Mouse (Mus musculus): ENCODE measurements around the gene Dock1. TPM values are rescaled to one million over a fixed set of nuclear protein-coding genes. Genes with fewer than 3 reads are reported as not detected.

Dock1 gene
- total and polyA plus RNA-seq, 2 experiments from 2014 or later: 8.0 to 15.2 TPM

DNA sequence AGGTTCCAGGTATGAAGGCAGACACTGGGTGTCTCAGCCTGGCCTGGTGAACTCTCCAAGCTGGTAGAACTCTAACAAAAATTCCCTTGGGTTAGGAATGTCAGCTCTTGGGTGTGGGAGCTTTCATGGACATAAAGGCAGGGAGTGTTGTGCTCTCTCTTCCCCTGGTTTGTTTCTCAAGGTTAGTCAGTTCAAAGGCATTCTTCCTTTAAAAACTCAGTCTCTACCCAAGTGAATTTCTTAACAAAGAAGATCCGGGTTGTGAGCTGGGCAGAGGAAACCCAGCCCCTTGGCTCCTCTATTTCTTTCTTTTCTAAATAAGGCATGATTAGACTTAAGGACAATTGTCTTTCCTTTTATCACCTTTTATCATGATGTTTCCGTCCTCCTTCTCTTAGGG, 261.4 kb downstream of the Dock1 start:
- H3K4me3 ChIP-seq (ENCODE audit: low read length): no peak overlapping the region
- H3K4me2 ChIP-seq (ENCODE audit: low read depth, low read length): no peak overlapping the region
- no peaks in the 10 kb centered on the region for H3K27me3 ChIP-seq (ENCODE audit: insufficient read depth, low read length)
- H3K4me1 ChIP-seq (ENCODE audit: insufficient read depth, low read length): no peaks in the 10 kb centered on the region
- H3K9ac ChIP-seq (replicated peaks; ENCODE audit: low read length): no peak overlapping the region
- 83% methylated on average over 2 of the region's 2 CpGs for WGBS
- DNase-seq (ENCODE audit: low spot score) (no peak), ATAC-seq (no peak)
- no peak overlapping the region for H3K27ac ChIP-seq
- H3K9me3 ChIP-seq (ENCODE audit: low read length): no peaks in the 10 kb centered on the region
- TF ChIP-seq CTCF (IDR thresholded peaks at IDR 0.05; ENCODE audit: low read depth): no peak
- no peaks in the 10 kb centered on the region for H3K36me3 ChIP-seq (ENCODE audit: insufficient read depth, low read length)

DNA sequence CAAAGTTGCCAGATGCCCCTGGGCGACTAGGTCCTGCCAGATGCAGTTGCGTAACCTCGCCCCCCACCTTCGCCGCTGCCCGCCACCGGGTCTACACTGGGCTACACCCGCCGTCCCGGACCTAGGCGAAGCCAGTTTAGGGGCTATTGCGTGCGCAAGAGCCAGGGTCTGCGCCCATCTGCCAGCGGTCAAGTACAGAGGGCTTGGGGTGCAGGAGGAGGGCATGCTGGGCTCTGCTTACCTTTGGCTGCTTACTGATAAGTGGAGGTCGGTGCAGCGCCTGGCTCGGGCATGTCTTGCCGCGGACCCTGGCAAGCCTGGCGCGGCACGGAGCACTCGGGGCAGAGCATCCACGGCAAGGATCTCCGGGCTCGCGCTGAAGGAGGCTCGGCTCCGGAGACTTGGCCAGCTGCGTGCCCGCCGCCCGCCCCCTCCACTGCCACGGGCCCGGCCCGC, 267.0 kb downstream of the Dock1 start:
- Histone ChIP-seq H3K4me3 (ENCODE audit: low read length) (peak overlapping the region; percentile 69), H3K27me3 (ENCODE audit: insufficient read depth, low read length) (no peaks in the 10 kb centered on the region), H3K4me1 (ENCODE audit: insufficient read depth, low read length) (peaks cover 3% of the 10 kb centered on the region; the same call in 1 of the 2 replicates), H3K27ac (peak overlapping the region; percentile 59), H3K9ac (replicated peaks; ENCODE audit: low read length) (peak overlapping the region; percentile 61), H3K9me3 (ENCODE audit: low read length) (no peaks in the 10 kb centered on the region), H3K36me3 (ENCODE audit: insufficient read depth, low read length) (no peaks in the 10 kb centered on the region), H3K4me2 (ENCODE audit: low read depth, low read length) (peak overlapping the region; percentile 87)
- no peak for TF ChIP-seq CTCF (IDR thresholded peaks at IDR 0.05; ENCODE audit: low read depth)
- DNase-seq (ENCODE audit: low spot score) (peak; percentile 23), ATAC-seq (no peak; the same call in 1 of the 2 replicates)
- under 1% methylated on average over 33 of the region's 37 CpGs for WGBS

DNA sequence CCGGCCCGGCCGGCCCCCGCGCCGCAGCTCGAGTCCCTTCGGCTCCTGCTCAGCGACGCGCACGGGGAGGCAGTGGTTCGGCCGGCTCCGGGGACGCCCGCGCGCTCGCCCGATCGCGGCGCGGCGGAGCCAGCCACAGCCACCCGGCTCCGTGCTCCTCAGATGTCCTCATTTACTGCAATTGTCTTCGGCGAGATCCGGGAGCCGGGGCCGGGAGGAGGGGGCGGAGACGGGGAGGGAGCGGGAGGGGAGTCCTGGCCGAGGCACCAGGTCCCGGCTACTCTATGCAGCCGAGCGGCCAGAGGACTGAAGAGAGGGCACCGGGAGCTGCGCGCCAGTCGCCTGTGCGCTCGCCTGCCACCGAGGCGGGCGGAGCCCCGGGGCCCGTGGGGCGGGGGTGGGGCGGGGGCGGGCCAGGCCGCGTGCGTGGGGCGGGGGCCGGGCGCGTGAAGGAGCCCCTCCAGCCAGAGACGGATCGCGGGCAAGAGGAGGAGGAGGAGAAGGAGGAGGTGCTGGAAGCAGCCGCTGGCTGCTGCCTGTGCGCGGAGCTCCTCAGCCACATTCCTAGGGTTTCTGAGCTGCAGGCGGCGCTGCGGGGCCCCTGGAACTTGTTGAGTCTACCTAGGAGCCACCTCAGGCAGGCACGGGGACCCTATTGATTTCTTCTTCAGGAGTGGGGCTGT, 267.6 kb downstream of the Dock1 start, which contains the start of gene Fam196a:
Gene Fam196a, minus strand, starts transcription at position 504 of the 683 bp plus-strand sequence.
- Histone ChIP-seq H3K9ac (replicated peaks; ENCODE audit: low read length) (peak within 1 kb of the TSS; percentile 61), H3K9me3 (ENCODE audit: low read length) (no peaks in the 10 kb centered on the region), H3K4me3 (ENCODE audit: low read length) (peak within 1 kb of the TSS; percentile 69), H3K27me3 (ENCODE audit: insufficient read depth, low read length) (no peaks in the 10 kb centered on the region), H3K4me1 (ENCODE audit: insufficient read depth, low read length) (peaks cover 3% of the 10 kb centered on the region; the same call in 1 of the 2 replicates), H3K36me3 (ENCODE audit: insufficient read depth, low read length) (no peaks in the 10 kb centered on the region), H3K27ac (peak within 1 kb of the TSS; percentile 59), H3K4me2 (ENCODE audit: low read depth, low read length) (peak within 1 kb of the TSS; percentile 87)
- TF ChIP-seq CTCF (IDR thresholded peaks at IDR 0.05; ENCODE audit: low read depth): peak; percentile 59
- peak; percentile 79 for DNase-seq (ENCODE audit: low spot score)
- peak; percentile 88 for ATAC-seq
- 2% methylated on average over 44 of the region's 71 CpGs for WGBS

DNA sequence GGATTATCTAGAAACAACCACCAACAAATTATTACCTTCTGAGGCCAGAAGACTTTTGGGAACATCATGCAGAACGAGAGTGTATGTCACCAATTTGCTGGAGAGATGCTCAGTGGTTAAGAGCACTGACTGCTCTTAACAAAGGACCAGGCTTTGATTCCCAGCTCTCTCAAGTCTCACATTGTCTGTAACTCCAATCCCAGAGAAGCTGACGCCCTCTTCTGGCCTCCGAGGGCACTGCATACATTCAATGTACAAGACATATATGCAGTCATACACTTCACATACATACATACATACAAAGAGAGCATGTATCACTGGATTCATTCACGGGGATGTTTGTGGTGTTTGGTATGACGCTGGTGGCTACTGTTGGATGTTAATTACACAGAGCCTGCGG, 271.4 kb downstream of the Dock1 start:
- peaks cover 3% of the 10 kb centered on the region; the same call in 1 of the 2 replicates for H3K4me1 ChIP-seq (ENCODE audit: insufficient read depth, low read length)
- no peak for ATAC-seq
- no peak overlapping the region for H3K27ac ChIP-seq
- no peaks in the 10 kb centered on the region for H3K36me3 ChIP-seq (ENCODE audit: insufficient read depth, low read length)
- no peaks in the 10 kb centered on the region for H3K27me3 ChIP-seq (ENCODE audit: insufficient read depth, low read length)
- no peak for DNase-seq (ENCODE audit: low spot score)
- H3K9me3 ChIP-seq (ENCODE audit: low read length): no peaks in the 10 kb centered on the region
- peak; percentile 33; the same call in 1 of the 2 replicates for TF ChIP-seq CTCF (IDR thresholded peaks at IDR 0.05; ENCODE audit: low read depth)
- no peak overlapping the region for H3K9ac ChIP-seq (replicated peaks; ENCODE audit: low read length)
- H3K4me3 ChIP-seq (ENCODE audit: low read length): no peak overlapping the region
- no peak overlapping the region for H3K4me2 ChIP-seq (ENCODE audit: low read depth, low read length)
- 96% methylated on average over 6 of the region's 6 CpGs for WGBS

DNA sequence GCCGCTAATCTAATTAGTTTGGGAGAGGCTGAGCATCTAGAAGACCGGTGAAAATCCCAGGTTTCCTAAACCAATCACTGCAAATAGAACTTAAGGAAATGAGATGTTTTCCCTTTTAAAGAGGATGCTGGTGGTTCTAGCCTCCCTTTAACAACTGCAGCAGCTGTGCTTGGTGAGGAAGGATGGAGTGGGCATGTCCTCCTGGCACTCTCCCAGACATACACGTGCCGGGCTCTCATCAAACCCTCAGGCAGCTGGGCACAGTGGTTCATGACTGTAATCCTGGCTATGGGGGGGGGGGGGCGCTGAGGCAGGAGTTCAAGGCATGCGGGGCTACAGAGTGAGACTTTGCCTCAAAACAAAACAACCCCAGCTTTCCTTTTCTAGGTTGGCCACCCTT, 272.6 kb downstream of the Dock1 start:
- no peak for TF ChIP-seq CTCF (IDR thresholded peaks at IDR 0.05; ENCODE audit: low read depth)
- Histone ChIP-seq H3K27me3 (ENCODE audit: insufficient read depth, low read length) (no peaks in the 10 kb centered on the region), H3K4me1 (ENCODE audit: insufficient read depth, low read length) (no peaks in the 10 kb centered on the region; the same call in 1 of the 2 replicates), H3K36me3 (ENCODE audit: insufficient read depth, low read length) (no peaks in the 10 kb centered on the region), H3K9ac (replicated peaks; ENCODE audit: low read length) (no peak overlapping the region), H3K4me2 (ENCODE audit: low read depth, low read length) (no peak overlapping the region), H3K9me3 (ENCODE audit: low read length) (no peaks in the 10 kb centered on the region), H3K4me3 (ENCODE audit: low read length) (no peak overlapping the region), H3K27ac (no peak overlapping the region)
- WGBS: 61% methylated on average over 6 of the region's 6 CpGs
- DNase-seq (ENCODE audit: low spot score) (no peak), ATAC-seq (no peak)

DNA sequence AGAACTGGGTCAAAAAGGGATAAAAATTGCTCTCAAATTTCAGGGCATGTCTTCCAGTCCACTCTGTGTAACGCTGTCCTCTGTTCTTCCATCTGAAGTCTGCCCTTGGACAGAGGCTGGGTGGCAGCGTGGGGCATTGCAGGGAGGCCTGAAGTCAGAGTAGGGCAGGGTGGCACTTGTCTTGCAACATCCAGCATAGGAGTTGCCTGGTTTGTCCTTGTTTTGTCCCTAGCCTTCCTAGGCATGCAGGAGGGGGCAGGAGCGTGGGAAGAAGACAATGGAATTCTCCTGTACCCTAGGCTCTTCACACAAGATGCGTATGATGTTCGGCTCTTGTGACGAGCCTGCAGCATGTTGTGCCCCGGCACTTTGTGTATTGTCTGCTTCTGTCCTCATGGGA, 273.2 kb downstream of the Dock1 start:
- no peaks in the 10 kb centered on the region for H3K36me3 ChIP-seq (ENCODE audit: insufficient read depth, low read length)
- ATAC-seq (no peak), DNase-seq (ENCODE audit: low spot score) (no peak)
- H3K4me2 ChIP-seq (ENCODE audit: low read depth, low read length): no peak overlapping the region
- WGBS: 73% methylated on average over 7 of the region's 7 CpGs
- H3K4me1 ChIP-seq (ENCODE audit: insufficient read depth, low read length): no peaks in the 10 kb centered on the region
- no peaks in the 10 kb centered on the region for H3K9me3 ChIP-seq (ENCODE audit: low read length)
- no peak overlapping the region for H3K9ac ChIP-seq (replicated peaks; ENCODE audit: low read length)
- TF ChIP-seq CTCF (IDR thresholded peaks at IDR 0.05; ENCODE audit: low read depth): no peak
- no peaks in the 10 kb centered on the region for H3K27me3 ChIP-seq (ENCODE audit: insufficient read depth, low read length)
- H3K4me3 ChIP-seq (ENCODE audit: low read length): no peak overlapping the region
- no peak overlapping the region for H3K27ac ChIP-seq

Data from hindbrain, postnatal 0 days (tissue).